Mouse (Mus musculus) small intestine, adult 2 months (tissue): Measurements from ENCODE around the gene 9230112D13Rik.

Experiments
- CTCF ChIP-seq: fragments of 200-500 bp; IDR thresholded peaks from 2 replicates; pipeline ENCODE4 v1.5.1; 2012; ENCODE audit warnings: low read depth, mild to moderate bottlenecking, control low read depth, inconsistent platforms, low read length, moderate library complexity, mixed read lengths; ENCODE audit not compliant: insufficient replicate concordance, insufficient read length; ENCODE audit errors: extremely low read depth
- POLR2A ChIP-seq: fragments of 200-500 bp; IDR thresholded peaks from 2 replicates; pipeline ENCODE4 v1.6.1; 2012; ENCODE audit warnings: low read depth, mild to moderate bottlenecking, control low read depth, inconsistent platforms, low read length, moderate library complexity

GRCm38 (mm10) chr14:34540685-34541162 is 18.1 kb upstream of the 9230112D13Rik start:
- TF ChIP-seq POLR2A, result no peak
- TF ChIP-seq CTCF, result no peak
